Mouse (Mus musculus): ENCODE data around the gene Bcat1.

- TF ChIP-seq EP300 (IDR thresholded peaks at IDR 0.05; ENCODE audit: insufficient read depth, low read depth, low read length) (no peak), CTCF (IDR thresholded peaks at IDR 0.05) (no peak), POLR2A (IDR thresholded peaks at IDR 0.05; ENCODE audit: insufficient read depth, low read depth, low read length) (no peak)
Observed at GRCm38 (mm10) chr6:145112865-145113264, 36.9 kb upstream of the Bcat1 start.
